Comparison of ENCODE assay signal across 25 mouse cellular contexts in the genomic region with DNA sequence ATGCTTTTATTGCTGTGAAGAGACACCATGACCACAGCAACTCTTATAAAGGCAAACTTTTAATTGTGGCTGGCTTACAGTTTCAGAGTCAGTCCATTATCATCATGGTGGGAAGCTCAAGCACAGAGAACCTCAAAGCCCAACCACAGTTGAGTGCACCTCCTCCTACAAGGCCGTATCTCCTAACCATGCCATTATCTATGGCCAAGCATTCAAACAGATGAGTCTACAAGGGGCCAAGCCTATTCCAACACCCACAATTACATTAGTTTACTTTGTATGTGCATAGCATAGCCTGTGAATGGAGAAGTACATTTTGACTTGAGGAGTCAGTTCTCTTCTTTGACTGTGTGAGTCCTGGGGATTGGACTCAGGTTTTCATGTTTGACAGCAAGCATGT. TPM values are rescaled to one million over a fixed set of nuclear protein-coding genes. Genes with fewer than 3 reads are reported as not detected.
"Had no signal": no experiment of that assay in that cellular context is flagged by ENCODE, and none has a peak within 500 bp of the region (broad histone marks: within the 10 kb centered on the region; RNA-seq: fewer than 3 reads in every experiment).

No protein-coding gene starts in this region.

- H3K27me3 ChIP-seq: intestine, embryonic 15.5 days; kidney, embryonic 15.5 days; lung, embryonic 15.5 days; midbrain, embryonic 12.5 days; midbrain, embryonic 15.5 days; neural tube, embryonic 12.5 days; neural tube, embryonic 15.5 days had no signal

- H3K4me1 ChIP-seq: intestine, embryonic 15.5 days; kidney, embryonic 15.5 days; lung, embryonic 15.5 days; midbrain, embryonic 12.5 days; midbrain, embryonic 15.5 days; neural tube, embryonic 12.5 days; neural tube, embryonic 15.5 days had no signal

- H3K4me2 ChIP-seq: intestine, embryonic 15.5 days; kidney, embryonic 15.5 days; lung, embryonic 15.5 days; midbrain, embryonic 12.5 days; midbrain, embryonic 15.5 days; neural tube, embryonic 12.5 days; neural tube, embryonic 15.5 days had no signal

- H3K27ac ChIP-seq: intestine, embryonic 15.5 days; kidney, embryonic 15.5 days; left cerebral cortex, adult 2 months; lung, embryonic 15.5 days; midbrain, embryonic 12.5 days; midbrain, embryonic 15.5 days; neural tube, embryonic 12.5 days; neural tube, embryonic 15.5 days had no signal

- DNase-seq: kidney, adult 8-10 months; kidney, postnatal 10 days; kidney, postnatal 36 days; layer of hippocampus, postnatal 36 days; lung, adult 18-20 months; lung, postnatal 10 days; lung, postnatal 36 days; retina, postnatal 1 day; right cerebral cortex, postnatal 25 days; spleen, adult 18-20 months; thymus, adult 18-20 months; thymus, postnatal 14 days; thymus, postnatal 4 days had no signal

- H3K9ac ChIP-seq: intestine, embryonic 15.5 days; kidney, embryonic 15.5 days; lung, embryonic 15.5 days; midbrain, embryonic 12.5 days; midbrain, embryonic 15.5 days; neural tube, embryonic 12.5 days; neural tube, embryonic 15.5 days had no signal

- H3K4me3 ChIP-seq: intestine, embryonic 15.5 days; kidney, embryonic 15.5 days; left cerebral cortex, adult 2 months; lung, embryonic 15.5 days; midbrain, embryonic 12.5 days; midbrain, embryonic 15.5 days; neural tube, embryonic 12.5 days; neural tube, embryonic 15.5 days had no signal

- H3K9me3 ChIP-seq: intestine, embryonic 15.5 days; kidney, embryonic 15.5 days; lung, embryonic 15.5 days; midbrain, embryonic 12.5 days; midbrain, embryonic 15.5 days; neural tube, embryonic 12.5 days; neural tube, embryonic 15.5 days had no signal

- ATAC-seq: intestine, embryonic 15.5 days; midbrain, embryonic 15.5 days had no signal

RNA-seq across cellular contexts. Expression of gene Ucn, which starts 26.2 kb away (rescaled TPM):
- total RNA-seq: layer of hippocampus, adult 8-10 months; layer of hippocampus, postnatal 10 days; layer of hippocampus, postnatal 36 days had no signal
- polyA plus RNA-seq: intestine, embryonic 15.5 days; kidney, embryonic 15.5 days; limb, embryonic 11.5 days; lung, embryonic 15.5 days; midbrain, embryonic 12.5 days; midbrain, embryonic 15.5 days; neural tube, embryonic 12.5 days; neural tube, embryonic 15.5 days; stomach, embryonic 16.5 days had no signal
